Mouse (Mus musculus) cerebellum, postnatal 36 days (tissue): ENCODE results near the gene Tmem233.

Experiments used
- DNase-seq, 2 experiments: peaks; one replicate each; pipeline ENCODE4 v3.0.0; 2021 to 2022; ENCODE audit warnings: mixed read lengths in 2 of 2

The Tmem233 gene

GRCm38 (mm10) chr5:116003154-116003553, 79.9 kb downstream of the Tmem233 start:
- DNase-seq: no peak

GRCm38 (mm10) chr5:115997376-115997775, 85.7 kb downstream of the Tmem233 start:
- DNase-seq: no peak

- DNase-seq: peak; percentile 33 to 38
These were observed 88.9 kb downstream of the Tmem233 start for GRCm38 (mm10) chr5:115994101-115994500.

GRCm38 (mm10) chr5:115991717-115992116, 91.3 kb downstream of the Tmem233 start:
- no peak for DNase-seq
